Mouse (Mus musculus): ENCODE measurements around the gene Zfp318.

The Zfp318 gene

GRCm38 (mm10) chr17:46383294-46384060, at the start of gene Zfp318:
Gene Zfp318, plus strand, starts transcription at chr17:46383731.
- DNase-seq (ENCODE audit: low spot score) = peak; percentile 98

DNA sequence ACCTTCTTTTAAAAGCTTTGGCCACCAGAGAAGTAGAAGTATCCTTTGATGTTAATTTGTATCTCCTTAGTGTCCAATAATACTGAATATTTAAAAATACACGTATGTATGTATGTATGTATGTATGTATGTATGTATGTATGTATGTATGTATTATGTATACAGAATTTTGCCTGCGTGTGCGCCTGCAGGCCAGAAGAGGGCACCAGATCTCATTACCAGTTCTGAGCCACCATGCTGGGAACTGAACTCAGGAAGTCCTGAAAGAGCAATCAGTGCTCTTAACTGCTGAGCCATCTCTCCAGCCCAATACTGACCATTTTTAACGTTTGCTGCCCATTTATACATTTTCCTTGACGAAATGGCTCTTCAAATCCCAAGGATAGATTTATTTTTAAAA, 47.1 kb upstream of the Zfp318 start:
- no peak for DNase-seq (ENCODE audit: low spot score)

- DNase-seq (ENCODE audit: low spot score) = no peak
Observed at GRCm38 (mm10) chr17:46341208-46341607, 42.3 kb upstream of the Zfp318 start.

DNA sequence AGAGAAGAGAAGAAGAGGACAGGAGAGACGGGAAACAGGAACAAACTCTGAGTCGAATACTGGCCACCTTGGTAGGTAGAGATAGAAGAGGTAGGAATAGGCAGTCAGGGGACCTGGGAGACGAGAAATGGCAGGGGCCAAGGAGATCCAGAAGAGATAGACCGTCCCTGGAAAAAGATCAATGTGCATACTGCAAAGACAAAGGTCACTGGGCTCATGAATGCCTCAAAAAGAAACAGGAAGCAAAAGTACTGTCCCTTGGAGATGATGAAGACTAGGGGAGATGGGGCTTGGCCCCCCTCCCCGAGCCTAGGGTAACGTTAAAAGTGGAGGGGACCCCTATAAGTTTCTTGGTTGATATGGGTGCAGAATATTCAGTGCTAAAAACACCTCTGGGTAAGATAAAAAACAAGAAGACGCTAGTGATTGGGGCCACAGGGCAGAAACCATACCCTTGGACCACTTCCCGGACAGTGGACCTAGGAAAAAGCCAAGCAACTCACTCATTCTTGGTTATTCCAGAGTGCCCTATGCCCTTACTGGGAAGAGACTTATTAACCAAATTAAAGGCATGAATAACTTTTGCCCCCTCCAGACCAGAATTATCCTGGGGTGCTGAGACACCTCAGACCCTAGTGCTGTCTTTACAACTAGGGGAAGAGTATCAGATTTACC, 32.4 kb upstream of the Zfp318 start:
- DNase-seq (ENCODE audit: low spot score) = no peak

DNA sequence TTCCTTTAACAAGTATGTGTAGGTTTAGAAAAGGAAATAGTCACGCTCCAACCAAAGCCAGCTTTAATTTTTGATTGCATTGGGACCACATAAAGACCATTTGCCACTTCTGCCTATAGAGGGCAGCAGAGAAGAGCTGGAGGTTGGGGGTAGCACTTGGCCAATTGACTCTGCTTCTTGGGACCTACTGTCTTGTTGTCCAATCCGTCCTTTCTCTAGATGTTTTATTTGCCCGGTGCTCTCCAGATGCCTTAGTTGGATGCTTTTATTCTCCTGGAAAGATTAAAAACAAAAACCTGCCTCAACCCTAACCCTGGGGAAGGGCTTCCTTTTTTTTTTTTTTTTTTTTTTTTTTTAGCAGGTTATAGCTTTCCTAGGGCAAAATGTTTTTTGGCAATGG, 11.7 kb upstream of the Zfp318 start:
- no peak for DNase-seq (ENCODE audit: low spot score)

- no peak for DNase-seq (ENCODE audit: low spot score)
Observed at GRCm38 (mm10) chr17:46378564-46378963, 5.0 kb upstream of the Zfp318 start.

- peak; percentile 19 for DNase-seq (ENCODE audit: low spot score)
Observed at GRCm38 (mm10) chr17:46384061-46384801, 700 bp downstream of the Zfp318 start.

DNA sequence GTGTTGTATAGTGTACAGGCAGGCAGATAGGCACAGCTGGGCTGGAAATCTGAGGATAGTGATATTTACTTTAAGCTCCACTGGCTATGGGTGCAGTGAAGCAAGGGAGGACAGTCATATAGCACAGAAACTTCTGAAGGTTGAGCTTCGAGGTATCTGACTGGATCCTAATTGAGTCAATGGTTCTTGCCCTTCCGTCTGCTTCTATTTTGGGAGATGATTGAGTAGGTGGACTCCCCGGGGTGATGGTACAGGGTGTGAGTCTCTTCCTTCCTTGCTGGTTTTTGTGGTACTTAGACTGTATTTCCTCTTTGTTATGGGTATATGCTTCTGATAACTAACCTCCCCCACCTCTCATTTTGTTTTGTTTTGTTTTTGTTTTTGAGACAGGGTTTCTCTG, 4.7 kb downstream of the Zfp318 start:
- no peak for DNase-seq (ENCODE audit: low spot score)

- peak; percentile 12 for DNase-seq (ENCODE audit: low spot score)
Observed at GRCm38 (mm10) chr17:46393012-46393411, 9.5 kb downstream of the Zfp318 start.

DNA sequence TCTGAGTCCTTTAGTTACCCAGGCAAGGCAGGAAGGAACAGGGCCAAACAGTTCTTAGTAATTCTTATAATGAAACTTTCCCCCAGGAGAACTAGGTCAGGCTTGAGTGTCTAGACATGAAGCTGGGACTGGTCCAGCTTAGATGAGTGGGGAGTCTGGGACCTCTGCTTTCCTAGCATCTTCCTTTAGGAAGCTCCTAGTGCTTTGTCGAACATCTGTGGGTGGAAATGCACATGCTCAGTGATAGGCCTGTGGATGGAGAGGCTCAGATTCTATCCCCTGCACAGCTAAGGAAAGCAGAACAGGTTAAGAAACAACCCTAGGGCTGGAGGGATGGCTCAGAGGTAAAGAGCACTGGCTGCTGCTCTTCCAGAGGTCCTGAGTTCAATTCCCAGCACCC, 11.1 kb downstream of the Zfp318 start:
- DNase-seq (ENCODE audit: low spot score) = no peak

- DNase-seq (ENCODE audit: low spot score) = no peak
Observed at GRCm38 (mm10) chr17:46408478-46408877, 24.9 kb downstream of the Zfp318 start.

- DNase-seq (ENCODE audit: low spot score) = no peak
Observed at GRCm38 (mm10) chr17:46418628-46419027, 35.1 kb downstream of the Zfp318 start.

- DNase-seq (ENCODE audit: low spot score) = no peak
Observed at GRCm38 (mm10) chr17:46419717-46420116, 36.2 kb downstream of the Zfp318 start.

DNA sequence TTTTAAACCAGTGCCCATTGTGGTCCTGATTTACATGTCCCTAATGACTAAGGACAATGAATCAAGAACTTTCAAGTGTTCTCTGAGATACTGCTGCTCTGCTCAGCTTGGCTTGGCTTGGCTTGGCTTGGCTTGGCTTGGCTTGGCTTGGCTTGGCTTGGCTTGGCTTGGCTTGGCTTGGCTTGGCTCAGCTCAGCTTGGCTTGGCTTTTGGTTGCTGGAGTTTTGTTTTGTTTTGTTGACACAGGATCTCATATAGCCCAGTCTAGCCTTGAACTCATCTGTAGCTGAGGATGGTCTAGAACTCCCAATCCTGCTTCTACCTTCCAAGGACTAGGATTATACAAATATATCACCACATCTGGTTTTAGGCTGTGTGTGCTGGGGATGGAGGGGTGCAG, 43.0 kb downstream of the Zfp318 start:
- DNase-seq (ENCODE audit: low spot score) = no peak

GRCm38 (mm10) chr17:46428761-46429414, 45.4 kb downstream of the Zfp318 start, which contains the start of gene Crip3:
Gene Crip3, plus strand, starts transcription at chr17:46428926.
- no peak for DNase-seq (ENCODE audit: low spot score)

DNA sequence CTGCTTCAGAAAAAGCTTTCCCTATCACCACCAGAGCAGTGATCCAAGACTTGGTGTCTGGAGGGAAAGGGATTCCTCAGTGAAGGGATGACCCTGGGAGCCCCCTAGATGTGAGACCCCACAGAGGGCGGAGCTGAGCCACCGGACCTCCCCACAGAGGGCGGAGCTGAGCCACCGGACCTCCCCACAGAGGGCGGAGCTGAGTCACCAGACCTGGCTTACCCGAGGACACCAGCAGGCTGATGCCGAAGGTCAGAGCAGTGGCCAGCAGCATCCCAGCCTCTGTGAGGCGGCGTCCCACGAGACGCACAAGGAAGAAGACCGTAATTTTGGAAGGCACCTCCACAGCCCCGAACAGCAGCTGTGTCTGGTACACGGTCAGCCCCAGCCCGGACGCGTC, 50.1 kb downstream of the Zfp318 start:
- DNase-seq (ENCODE audit: low spot score) = no peak

- peak; percentile 41 for DNase-seq (ENCODE audit: low spot score)
Observed at GRCm38 (mm10) chr17:46436672-46437366, 53.3 kb downstream of the Zfp318 start.

DNA sequence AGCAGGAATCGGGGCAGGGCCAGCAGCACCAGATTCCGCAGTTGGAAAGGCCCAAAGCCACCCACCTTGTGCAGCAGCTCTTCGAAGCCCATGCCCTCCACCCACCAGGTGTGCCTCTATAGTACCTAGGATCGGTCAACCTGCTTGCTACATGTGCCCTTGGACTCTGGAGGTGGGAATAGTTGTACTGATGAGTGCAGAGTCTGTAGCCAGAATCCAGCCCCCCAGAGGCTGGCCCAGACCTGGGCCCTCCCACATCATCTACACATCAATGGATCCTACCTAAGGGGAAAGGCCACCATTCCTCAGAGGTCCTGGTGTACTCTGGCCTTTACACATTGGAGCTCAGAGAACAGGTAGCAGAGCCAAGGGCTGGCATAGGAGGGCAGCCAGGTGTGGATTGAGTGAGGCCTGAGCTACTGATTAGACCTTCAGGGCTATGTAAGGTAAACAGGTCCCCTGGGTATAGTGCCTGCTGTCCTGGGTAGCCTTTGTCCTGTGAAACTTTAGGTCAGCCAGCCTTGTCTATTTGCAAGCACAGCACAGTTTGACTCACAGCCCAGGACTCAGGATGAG, 54.9 kb downstream of the Zfp318 start, which contains the start of gene Slc22a7:
TSS of gene Slc22a7 (minus strand) at position 160 of the 576 bp plus-strand sequence.
- no peak for DNase-seq (ENCODE audit: low spot score)

DNA sequence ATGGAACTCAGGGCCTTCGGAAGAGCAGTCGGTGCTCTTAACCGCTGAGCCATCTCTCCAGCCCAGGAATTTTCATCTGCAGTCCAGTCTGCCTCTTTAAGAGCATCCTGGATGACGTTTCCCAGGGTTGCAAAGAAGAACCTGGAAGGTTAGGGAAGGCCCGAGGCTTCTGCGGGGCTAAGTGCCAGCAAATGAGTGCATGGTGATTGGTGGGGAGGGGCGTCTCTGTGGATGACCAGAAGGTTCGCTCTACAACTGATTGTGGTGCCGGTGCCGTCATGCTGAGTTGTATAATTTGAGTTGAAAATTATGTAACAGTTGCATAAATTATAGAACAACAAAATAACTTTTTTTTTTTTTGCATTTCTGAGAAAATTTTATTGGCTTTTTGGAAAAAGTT, 55.6 kb downstream of the Zfp318 start:
- DNase-seq (ENCODE audit: low spot score) = no peak

- DNase-seq (ENCODE audit: low spot score) = no peak
Observed at GRCm38 (mm10) chr17:46444839-46445579, 61.5 kb downstream of the Zfp318 start.
